Mouse (Mus musculus) liver, adult 2 months (tissue): ENCODE results near the gene Eif3a. TPM values are rescaled to one million over a fixed set of nuclear protein-coding genes. Genes with fewer than 3 reads are reported as not detected.

Source experiments
- DNase-seq: peaks from one replicate; pipeline ENCODE4 v3.0.0-alpha.2; 2011; ENCODE audit warnings: low read depth, low spot score; ENCODE audit errors: extremely low read depth
- H3K27ac ChIP-seq: fragments of 200-500 bp; replicated peaks from 2 replicates; pipeline ENCODE4 v1.5.1; 2012; ENCODE audit warnings: low read depth, mild to moderate bottlenecking, control low read depth, inconsistent platforms, low read length; ENCODE audit not compliant: insufficient read depth
- H3K27me3 ChIP-seq: fragments of 200-500 bp; 2 replicates; pipeline ENCODE4 v1.6.1; 2012; ENCODE audit warnings: mild to moderate bottlenecking, moderate library complexity, low read length, inconsistent platforms; ENCODE audit not compliant: control insufficient read depth, insufficient read depth
- H3K36me3 ChIP-seq: fragments of 200-500 bp; 2 replicates; pipeline ENCODE4 v1.6.1; 2012; ENCODE audit warnings: low read length, inconsistent platforms; ENCODE audit not compliant: control insufficient read depth, insufficient read depth
- H3K4me1 ChIP-seq: fragments of 200-500 bp; 2 replicates; pipeline ENCODE4 v1.6.1; 2011; ENCODE audit warnings: low read length; ENCODE audit not compliant: control insufficient read depth, insufficient read depth
- H3K4me3 ChIP-seq: fragments of 200-500 bp; 2 replicates; pipeline ENCODE4 v1.5.1; 2011; ENCODE audit warnings: low read depth, mild to moderate bottlenecking, control low read depth, low read length, moderate library complexity; ENCODE audit not compliant: insufficient read depth
- H3K79me2 ChIP-seq: fragments of 200-500 bp; 2 replicates; pipeline ENCODE4 v1.6.1; 2012; ENCODE audit warnings: inconsistent platforms, mild to moderate bottlenecking, low read length, moderate library complexity; ENCODE audit not compliant: control insufficient read depth, insufficient read depth
- H3K9ac ChIP-seq: fragments of 200-500 bp; 2 replicates; pipeline ENCODE4 v1.6.1; 2012; ENCODE audit warnings: low read depth, mild to moderate bottlenecking, control low read depth, inconsistent platforms, low read length
- CTCF ChIP-seq: fragments of 200-500 bp; IDR thresholded peaks from 2 replicates; pipeline ENCODE4 v1.5.1; 2011; ENCODE audit warnings: low read depth, low read length, control low read depth
- POLR2A ChIP-seq: fragments of 200-500 bp; IDR thresholded peaks from 2 replicates; pipeline ENCODE4 v1.6.1; 2011; ENCODE audit warnings: low read length, control low read depth; ENCODE audit not compliant: insufficient read depth; ENCODE audit errors: extremely low read depth
- WGBS: fragments of 180-500 bp; shearing (Covaris S2); methylation state at CpG from one replicate; pipeline ENCODE4 v1.1.7; 2018; 5-methylcytosine and 5-hydroxymethylcytosine counted together
- polyA plus RNA-seq: library from polyadenylated mRNA; depleted of rRNA; stranded (reverse); fragments of >200 nt; gene quantifications from 2 replicates; pipeline ENCODE4 v1.2.3, GENCODE M21; 2012
- total RNA-seq: library from RNA; depleted of rRNA; stranded (reverse); fragments of >200 nt; gene quantifications from 2 replicates; pipeline ENCODE4 v1.2.3, GENCODE M21; 2014

Gene Eif3a
- total and polyA plus RNA-seq, 2 experiments, result 17.7 to 57.9 TPM

DNA sequence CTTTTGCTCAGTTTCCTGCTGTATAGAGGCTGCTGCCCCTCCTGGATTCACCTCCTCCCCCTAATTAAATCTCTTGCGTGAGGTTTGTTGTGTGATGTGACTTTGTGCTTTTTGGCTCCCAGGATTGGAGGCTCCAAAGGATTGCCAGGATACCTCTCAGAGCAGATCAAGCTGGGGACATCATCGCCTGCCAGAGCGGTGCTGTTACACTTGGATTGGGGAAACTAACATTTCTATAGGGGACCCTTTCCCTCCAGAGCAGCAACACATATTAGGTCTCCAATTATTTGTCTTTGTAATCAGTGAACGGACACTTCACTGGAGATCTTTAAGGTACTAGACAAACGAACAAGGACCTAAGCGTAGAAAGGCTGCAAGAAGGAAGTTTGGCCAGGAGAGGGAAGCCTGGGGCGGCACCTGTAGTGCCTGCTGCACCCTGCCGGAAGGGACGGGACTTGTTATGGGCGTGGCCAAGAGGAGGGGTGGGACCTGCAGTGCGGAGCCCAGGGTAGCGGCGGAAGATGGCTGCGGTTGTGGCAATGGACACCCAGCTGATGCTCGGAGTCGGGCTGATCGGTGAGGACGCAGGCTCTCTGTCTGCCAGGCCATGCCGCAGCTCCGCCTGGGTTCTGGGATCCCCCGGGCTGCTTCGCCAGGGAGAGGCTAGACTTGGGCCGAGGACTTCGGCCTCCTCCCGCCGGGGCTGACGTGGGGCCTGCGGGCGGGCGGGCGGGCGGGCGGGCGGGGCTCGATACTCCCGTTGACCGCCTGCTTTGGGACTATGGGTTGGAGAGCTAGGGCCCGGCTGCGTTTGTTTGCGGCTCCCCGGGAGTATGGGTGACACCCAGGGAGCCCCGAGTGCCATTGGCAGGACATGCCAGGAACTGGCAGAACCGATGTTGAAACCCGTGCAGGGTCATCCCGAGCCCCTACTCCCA, 20.9 kb upstream of the Eif3a start, which contains the start of gene Fam45a:
Gene Fam45a (plus strand): TSS at position 488 of the 938 bp plus-strand sequence.
- Histone ChIP-seq H3K4me3 (peak within 1 kb of the TSS; percentile 92), H3K27ac (peak within 1 kb of the TSS; percentile 68), H3K36me3 (peaks cover 12% of the 10 kb centered on the region), H3K79me2 (peaks cover 3% of the 10 kb centered on the region; the same call in 1 of the 2 replicates), H3K27me3 (no peaks in the 10 kb centered on the region), H3K4me1 (peaks cover 3% of the 10 kb centered on the region; the same call in 1 of the 2 replicates), H3K9ac (peak within 1 kb of the TSS; percentile 89)
- TF ChIP-seq CTCF (peak; percentile 89), POLR2A (peak; percentile 75)
- peak; percentile 86 for DNase-seq
- 4% methylated on average over 43 of the region's 45 CpGs for WGBS

DNA sequence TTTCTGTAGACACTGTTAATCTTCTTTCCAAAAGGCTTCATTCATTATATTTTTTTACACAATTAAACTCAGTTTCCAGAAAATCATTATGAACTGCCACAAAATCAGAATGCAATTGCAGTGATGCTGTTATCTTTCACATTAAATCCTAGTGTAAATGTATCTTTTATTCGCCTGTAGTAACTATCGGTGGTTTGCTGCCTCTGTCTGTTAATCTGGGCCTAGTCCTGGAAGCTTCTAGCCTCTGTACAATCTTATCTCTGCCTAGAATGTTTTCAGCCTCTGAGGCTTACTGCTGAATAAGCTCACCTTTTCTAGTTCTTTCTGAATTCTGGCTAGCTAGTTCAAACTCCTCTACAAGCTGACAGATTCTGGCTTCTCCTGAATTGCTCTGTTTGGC, 19.5 kb upstream of the Eif3a start:
- 0 out of 2 replicates have a peak, but pooled peaks cover 3% of the 10 kb centered on the region for H3K79me2 ChIP-seq
- H3K9ac ChIP-seq, result no peak overlapping the region
- no peak for DNase-seq
- peaks cover 3% of the 10 kb centered on the region; the same call in 1 of the 2 replicates for H3K4me1 ChIP-seq
- H3K27me3 ChIP-seq, result no peaks in the 10 kb centered on the region
- H3K27ac ChIP-seq, result no peak overlapping the region
- TF ChIP-seq POLR2A (no peak), CTCF (no peak)
- no peak overlapping the region for H3K4me3 ChIP-seq
- 99% methylated on average over 2 of the region's 2 CpGs for WGBS
- H3K36me3 ChIP-seq, result peaks cover 4% of the 10 kb centered on the region; the same call in 1 of the 2 replicates

DNA sequence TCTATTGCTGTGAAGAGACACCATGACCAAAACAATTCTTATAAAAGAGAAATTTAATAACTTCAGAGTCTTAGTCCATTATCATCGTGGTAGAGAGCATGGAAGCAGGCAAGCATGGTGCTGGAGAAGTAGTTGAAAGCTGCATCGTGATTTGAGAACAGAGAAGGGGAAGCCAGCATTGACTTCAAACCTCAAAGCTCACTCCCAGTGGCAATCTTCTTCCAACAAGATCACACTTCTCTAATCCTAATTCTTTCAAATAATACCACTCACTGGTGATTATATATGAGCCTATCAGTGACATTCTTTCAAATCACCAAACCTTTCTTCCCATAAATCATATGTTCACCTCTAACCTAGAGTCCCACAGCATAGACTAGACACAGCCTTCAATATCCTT, 14.4 kb upstream of the Eif3a start:
- no peak overlapping the region for H3K27ac ChIP-seq
- DNase-seq, result no peak
- no peaks in the 10 kb centered on the region for H3K79me2 ChIP-seq
- no peak overlapping the region for H3K9ac ChIP-seq
- H3K4me3 ChIP-seq, result no peak overlapping the region
- H3K27me3 ChIP-seq, result no peaks in the 10 kb centered on the region
- WGBS, result 69% methylated on average over 2 of the region's 2 CpGs
- no peaks in the 10 kb centered on the region for H3K4me1 ChIP-seq
- TF ChIP-seq CTCF, result no peak
- no peak for TF ChIP-seq POLR2A
- no peaks in the 10 kb centered on the region for H3K36me3 ChIP-seq

DNA sequence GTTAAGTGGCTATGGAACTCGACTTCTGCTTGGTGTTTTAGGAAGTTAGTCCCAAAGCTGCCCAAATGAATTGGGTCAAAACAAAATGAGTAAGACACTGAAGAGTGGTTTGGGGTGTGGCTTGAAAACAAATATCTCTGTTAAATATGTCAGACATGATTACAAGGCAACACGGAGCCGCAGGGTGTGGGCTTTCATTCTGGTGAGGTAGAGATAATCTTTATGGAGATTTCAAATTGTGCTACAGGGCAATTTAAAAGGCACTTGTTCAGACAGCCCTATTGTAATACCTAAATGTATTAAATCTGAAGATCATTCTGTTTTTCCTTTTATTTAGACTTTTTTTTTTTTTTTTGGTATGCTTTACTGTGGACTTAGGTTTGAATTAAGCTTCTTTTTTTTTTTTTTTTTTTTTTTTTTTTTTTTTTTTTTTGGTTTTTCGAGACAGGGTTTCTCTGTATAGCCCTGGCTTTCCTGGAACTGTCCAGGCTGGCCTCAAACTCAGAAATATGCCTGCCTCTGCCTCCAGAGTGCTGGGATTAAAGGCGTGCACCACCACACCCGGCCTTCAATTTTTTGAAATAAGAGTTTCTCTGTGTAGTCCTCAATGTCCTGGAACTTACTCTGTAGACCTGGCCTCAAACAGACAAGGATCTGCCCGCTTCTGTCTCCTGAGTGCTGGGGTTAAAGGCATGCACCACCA, 9.6 kb upstream of the Eif3a start:
- no peaks in the 10 kb centered on the region for H3K27me3 ChIP-seq
- H3K4me1 ChIP-seq, result peaks cover 1% of the 10 kb centered on the region; the same call in 1 of the 2 replicates
- no peak for TF ChIP-seq CTCF
- no peak for TF ChIP-seq POLR2A
- no peaks in the 10 kb centered on the region for H3K79me2 ChIP-seq
- H3K27ac ChIP-seq, result no peak overlapping the region
- H3K4me3 ChIP-seq, result no peak overlapping the region
- H3K9ac ChIP-seq, result no peak overlapping the region
- no peak for DNase-seq
- no peaks in the 10 kb centered on the region for H3K36me3 ChIP-seq
- WGBS, result 80% methylated on average over 7 of the region's 7 CpGs

DNA sequence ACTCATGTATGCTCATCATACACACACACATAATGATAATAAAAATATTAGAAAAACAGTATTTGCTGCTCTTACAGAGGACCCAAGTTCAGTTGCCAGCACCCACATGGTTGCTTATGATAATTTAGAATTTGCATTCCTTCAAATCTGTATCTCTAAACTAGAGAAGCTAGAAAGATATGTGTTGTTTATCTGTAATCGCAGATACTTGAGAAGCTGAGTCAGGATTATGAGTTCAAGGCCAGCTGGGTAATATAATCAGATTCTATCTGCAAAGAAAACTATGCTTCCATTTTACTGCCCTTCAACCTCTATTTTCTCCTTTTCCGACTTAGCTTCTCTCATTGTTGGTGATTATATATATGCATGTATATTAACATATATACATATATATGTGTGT, 7.0 kb upstream of the Eif3a start:
- no peak overlapping the region for H3K27ac ChIP-seq
- peaks cover 1% of the 10 kb centered on the region; the same call in 1 of the 2 replicates for H3K4me1 ChIP-seq
- H3K9ac ChIP-seq, result no peak overlapping the region
- H3K79me2 ChIP-seq, result no peaks in the 10 kb centered on the region
- TF ChIP-seq CTCF (no peak), POLR2A (no peak)
- no peaks in the 10 kb centered on the region for H3K36me3 ChIP-seq
- no peak overlapping the region for H3K4me3 ChIP-seq
- no peak for DNase-seq
- WGBS, result 99% methylated on average over 2 of the region's 2 CpGs
- no peaks in the 10 kb centered on the region for H3K27me3 ChIP-seq
